Mouse (Mus musculus) limb, embryonic 14.5 days (tissue): ENCODE results near the gene Bod1l. TPM values are rescaled to one million over a fixed set of nuclear protein-coding genes. Genes with fewer than 3 reads are reported as not detected.
A peak's percentile ranks its signal among the peaks of the same experiment; 100 is the strongest.

ENCODE experiments used
- ATAC-seq: fragments of 200-750 bp; cut with Nextera tagmentation; 2 replicates; pipeline ENCODE4 v1.8.0; 2017; ENCODE audit warnings: low read depth, moderate number of reproducible peaks, moderate TSS enrichment; ENCODE audit not compliant: low FRiP score
- DNase-seq: peaks from one replicate; pipeline ENCODE4 v3.0.0-alpha.2; 2015; ENCODE audit warnings: low spot score
- H3K27ac ChIP-seq: fragments of 300-500 bp; sonication (generic); replicated peaks from 2 replicates; pipeline ENCODE4 v1.5.1; 2014; ENCODE audit warnings: low read depth, mild to moderate bottlenecking, low read length, moderate library complexity, mixed read lengths
- H3K27me3 ChIP-seq: fragments of 300-500 bp; sonication (generic); 2 replicates; pipeline ENCODE4 v1.6.1; 2014; ENCODE audit warnings: low read length, mixed read lengths; ENCODE audit not compliant: control insufficient read depth, insufficient read depth
- H3K36me3 ChIP-seq: fragments of 300-500 bp; sonication (generic); 2 replicates; pipeline ENCODE4 v1.6.1; 2014; ENCODE audit warnings: mild to moderate bottlenecking, low read length, moderate library complexity, mixed read lengths; ENCODE audit not compliant: control insufficient read depth, insufficient read depth
- H3K4me1 ChIP-seq: fragments of 300-500 bp; sonication (generic); 2 replicates; pipeline ENCODE4 v1.6.1; 2014; ENCODE audit warnings: antibody characterized with exemption, low read length, mixed read lengths; ENCODE audit not compliant: control insufficient read depth, insufficient read depth
- H3K4me2 ChIP-seq: fragments of 300-500 bp; sonication (generic); replicated peaks from 2 replicates; pipeline ENCODE4 v1.6.1; 2014; ENCODE audit warnings: low read depth, mild to moderate bottlenecking, low read length, moderate library complexity; ENCODE audit not compliant: severe bottlenecking
- H3K4me3 ChIP-seq: fragments of 300-500 bp; sonication (generic); replicated peaks from 2 replicates; pipeline ENCODE4 v1.5.1; 2014; ENCODE audit warnings: low read length
- H3K9ac ChIP-seq: fragments of 300-500 bp; sonication (generic); 2 replicates; pipeline ENCODE4 v1.6.1; 2014; ENCODE audit warnings: mild to moderate bottlenecking, low read depth, low read length, moderate library complexity; ENCODE audit not compliant: severe bottlenecking
- H3K9me3 ChIP-seq: fragments of 300-500 bp; sonication (generic); 2 replicates; pipeline ENCODE4 v1.6.1; 2016; ENCODE audit warnings: low read length; ENCODE audit not compliant: control insufficient read depth
- POLR2A ChIP-seq: fragments of 200-500 bp; IDR thresholded peaks from 2 replicates; pipeline ENCODE4 v1.8.0; 2012; ENCODE audit warnings: inconsistent platforms, mild to moderate bottlenecking, moderate library complexity, borderline replicate concordance; ENCODE audit not compliant: insufficient read depth, insufficient read length; ENCODE audit errors: extremely low read depth
- WGBS: fragments of 180-500 bp; shearing (Covaris S2); extraction: QIAGEN DNeasy Blood & Tissue Kit; methylation state at CpG from one replicate; pipeline ENCODE4 v1.1.7; 2014; 5-methylcytosine and 5-hydroxymethylcytosine counted together
- polyA plus RNA-seq, 2 experiments: library from polyadenylated mRNA; depleted of rRNA in 1 of 2; stranded (reverse) in 1 of 2; unstranded in 1 of 2; fragments of >200 nt; fragmentation: Nextera tagmentation in 1 of 2; extraction: Ambion mirVana in 1 of 2; gene quantifications; 2 replicates each; pipeline versions ENCODE4 v1.2.1 to v1.2.3; 2012 to 2014

The Bod1l gene
- polyA plus RNA-seq, 2 experiments: 11.8 to 23.9 TPM

- Histone ChIP-seq H3K9me3 (no peaks in the 10 kb centered on the region), H3K4me1 (0 out of 2 replicates have a peak, but pooled peaks cover 3% of the 10 kb centered on the region), H3K9ac (no peak overlapping the region), H3K4me2 (peak overlapping the region; percentile 33), H3K36me3 (no peaks in the 10 kb centered on the region), H3K27ac (no peak overlapping the region), H3K4me3 (no peak overlapping the region), H3K27me3 (no peaks in the 10 kb centered on the region)
- DNase-seq (peak; percentile 85), ATAC-seq (peak; percentile 57; the same call in 1 of the 2 replicates)
- no peak for TF ChIP-seq POLR2A
- 6% methylated on average over 12 of the region's 12 CpGs for WGBS
Measured at GRCm38 (mm10) chr5:41884563-41884962, 40.4 kb upstream of the Bod1l start.

GRCm38 (mm10) chr5:41871164-41871563 is 27.0 kb upstream of the Bod1l start:
- no peaks in the 10 kb centered on the region for H3K27me3 ChIP-seq
- no peak for ATAC-seq
- 48% methylated on average over 2 of the region's 2 CpGs for WGBS

GRCm38 (mm10) chr5:41855781-41856180 is 11.7 kb upstream of the Bod1l start:
- no peak for TF ChIP-seq POLR2A
- Histone ChIP-seq H3K36me3 (no peaks in the 10 kb centered on the region), H3K27me3 (no peaks in the 10 kb centered on the region), H3K4me1 (no peaks in the 10 kb centered on the region), H3K4me2 (no peak overlapping the region), H3K4me3 (no peak overlapping the region), H3K9ac (no peak overlapping the region), H3K9me3 (no peaks in the 10 kb centered on the region), H3K27ac (no peak overlapping the region)
- ATAC-seq (no peak), DNase-seq (no peak)
- 80% methylated on average over 2 of the region's 2 CpGs for WGBS

More at GRCm38 (mm10) chr5:41871164-41871563, 27.0 kb upstream of the Bod1l start:
- Histone ChIP-seq H3K27ac (no peak overlapping the region), H3K9ac (no peak overlapping the region), H3K4me3 (no peak overlapping the region), H3K4me1 (no peaks in the 10 kb centered on the region), H3K4me2 (no peak overlapping the region), H3K9me3 (no peaks in the 10 kb centered on the region), H3K36me3 (no peaks in the 10 kb centered on the region)
- peak; percentile 79 for DNase-seq
- no peak for TF ChIP-seq POLR2A

- no peak overlapping the region for H3K27ac ChIP-seq
- WGBS: 49% methylated on average over 2 of the region's 2 CpGs
- H3K36me3 ChIP-seq: no peaks in the 10 kb centered on the region
- ATAC-seq (no peak), DNase-seq (no peak)
- H3K9me3 ChIP-seq: no peaks in the 10 kb centered on the region
- no peak for TF ChIP-seq POLR2A
- H3K4me3 ChIP-seq: peak overlapping the region; percentile 98; the same call in 1 of the 2 replicates
- H3K4me1 ChIP-seq: peaks cover 7% of the 10 kb centered on the region
- H3K9ac ChIP-seq: 0 out of 2 replicates have a peak overlapping the region, but pooled peaks have one; percentile 42
- peak overlapping the region; percentile 80 for H3K4me2 ChIP-seq
- no peaks in the 10 kb centered on the region for H3K27me3 ChIP-seq
Measured at GRCm38 (mm10) chr5:41845558-41845937, 1.4 kb upstream of the Bod1l start.

- Histone ChIP-seq H3K27ac (no peak overlapping the region), H3K36me3 (no peaks in the 10 kb centered on the region), H3K27me3 (no peaks in the 10 kb centered on the region), H3K9me3 (no peaks in the 10 kb centered on the region), H3K4me1 (peaks cover 7% of the 10 kb centered on the region), H3K9ac (peak overlapping the region; percentile 42; the same call in 1 of the 2 replicates), H3K4me2 (peak overlapping the region; percentile 80), H3K4me3 (peak overlapping the region; percentile 98)
- DNase-seq (peak; percentile 6), ATAC-seq (peak; percentile 32; the same call in 1 of the 2 replicates)
- no peak for TF ChIP-seq POLR2A
- 14% methylated on average over 16 of the region's 16 CpGs for WGBS
Measured at GRCm38 (mm10) chr5:41844820-41845557, 874 bp upstream of the Bod1l start.
